Mouse (Mus musculus) gastrocnemius, postnatal 25 days (tissue): ENCODE measurements around the gene Mecr. TPM values are rescaled to one million over a fixed set of nuclear protein-coding genes. Genes with fewer than 3 reads are reported as not detected.
A peak's percentile ranks its signal among the peaks of the same experiment; 100 is the strongest.
"Not testable (repeated sequence)": the region's sequence is repeated elsewhere in the genome, so short reads cannot be mapped to it uniquely, and the experiment has no call there.

Experiments
- DNase-seq: peaks from one replicate; pipeline ENCODE4 v3.0.0; 2022
- long read RNA-seq, 2 experiments: library from polyadenylated mRNA; stranded (forward); transcript quantifications; one replicate each; pipeline ENCODE4 v2.0.0; 2021
- total RNA-seq, 2 experiments: library from RNA; stranded (reverse); gene quantifications; 1 replicate in 1 of 2; 2 replicates in 1 of 2; pipeline ENCODE4 v1.2.3; 2021

Mecr gene
- total RNA-seq: 10 to 100 TPM; 24.0 to 24.6 TPM
- long read RNA-seq, experiment 1, transcript Mecr-201 (10 exons, 1,337 nt): major isoform, 16 of 21 reads
- long read RNA-seq, experiment 1, partial matches to known transcripts: 2 of 21 reads
- long read RNA-seq, experiment 1, other reads (novel, unspliced or antisense): 3 of 21 reads
- long read RNA-seq, experiment 2, transcript Mecr-201 (10 exons, 1,337 nt): major isoform, 29 of 30 reads
- long read RNA-seq, experiment 2, partial matches to known transcripts: 1 of 30 reads
- long read RNA-seq, experiment 2, other reads (novel, unspliced or antisense): 0 of 30 reads

GRCm38 (mm10) chr4:131843290-131843743 is at the start of gene Mecr:
Gene Mecr, plus strand, starts transcription at chr4:131843470.
- peak; percentile 83 for DNase-seq

GRCm38 (mm10) chr4:131796312-131797080 is 46.8 kb upstream of the Mecr start:
- no peak for DNase-seq

- peak; percentile 20 for DNase-seq
Observed at GRCm38 (mm10) chr4:131797483-131797882, 45.8 kb upstream of the Mecr start.

- DNase-seq: no peak
Observed at GRCm38 (mm10) chr4:131797920-131798319, 45.4 kb upstream of the Mecr start.

GRCm38 (mm10) chr4:131798968-131799367 is 44.3 kb upstream of the Mecr start:
- no peak for DNase-seq

- DNase-seq: no peak
Observed at GRCm38 (mm10) chr4:131803846-131804245, 39.4 kb upstream of the Mecr start.

GRCm38 (mm10) chr4:131804732-131805131 is 38.5 kb upstream of the Mecr start:
- not testable (repeated sequence) for DNase-seq

- no peak for DNase-seq
Observed at GRCm38 (mm10) chr4:131805255-131805654, 38.0 kb upstream of the Mecr start.

- DNase-seq: no peak
Observed at GRCm38 (mm10) chr4:131812458-131812857, 30.8 kb upstream of the Mecr start.

GRCm38 (mm10) chr4:131813798-131814197 is 29.5 kb upstream of the Mecr start:
- no peak for DNase-seq

- DNase-seq: no peak
Observed at GRCm38 (mm10) chr4:131814869-131815268, 28.4 kb upstream of the Mecr start.

GRCm38 (mm10) chr4:131815774-131816173 is 27.5 kb upstream of the Mecr start:
- DNase-seq: no peak

- DNase-seq: no peak
Observed at GRCm38 (mm10) chr4:131818926-131819325, 24.3 kb upstream of the Mecr start.

GRCm38 (mm10) chr4:131821161-131821731 is 22.0 kb upstream of the Mecr start:
- no peak for DNase-seq

- DNase-seq: no peak
Observed at GRCm38 (mm10) chr4:131822583-131822982, 20.7 kb upstream of the Mecr start.

GRCm38 (mm10) chr4:131824939-131825338 is 18.3 kb upstream of the Mecr start:
- DNase-seq: no peak

GRCm38 (mm10) chr4:131825830-131826229 is 17.4 kb upstream of the Mecr start:
- DNase-seq: peak; percentile 28

- DNase-seq: no peak
Observed at GRCm38 (mm10) chr4:131826905-131827304, 16.4 kb upstream of the Mecr start.

- DNase-seq: no peak
Observed at GRCm38 (mm10) chr4:131829123-131829522, 14.1 kb upstream of the Mecr start.

- no peak for DNase-seq
Observed at GRCm38 (mm10) chr4:131831546-131832045, 11.7 kb upstream of the Mecr start.

- no peak for DNase-seq
Observed at GRCm38 (mm10) chr4:131832759-131833407, 10.4 kb upstream of the Mecr start.

- no peak for DNase-seq
Observed at GRCm38 (mm10) chr4:131833971-131834609, 9.2 kb upstream of the Mecr start.
